Comparison of ENCODE assay signal across 9 mouse cellular contexts in genomic region chr10:44997184-44997905, GRCm38 (mm10).
DNase-seq lines count a peak whose midpoint lies in the region; ATAC-seq and TF ChIP-seq lines count a peak whose summit lies in the region.
"Had no signal": no experiment of that assay in that cellular context is flagged by ENCODE, and none has a peak within 500 bp of the region (broad histone marks: within the 10 kb centered on the region; RNA-seq: fewer than 3 reads in every experiment).

No protein-coding gene starts in this region.

- ATAC-seq in forebrain, postnatal 0 days: no peak
- peak; percentile 14; the same call in 1 of the 2 replicates for ATAC-seq in intestine, embryonic 16.5 days
- ATAC-seq in stomach, embryonic 16.5 days (ENCODE audit: insufficient read depth, low FRiP score): peak; percentile 42; the same call in 1 of the 2 replicates
- ATAC-seq in frontal cortex, adult (ENCODE audit: low TSS enrichment): no peak

- no peaks in the 10 kb centered on the region for H3K36me3 ChIP-seq in forebrain, postnatal 0 days (ENCODE audit: insufficient read depth)
- H3K36me3 ChIP-seq in intestine, embryonic 16.5 days (ENCODE audit: control insufficient read depth, insufficient read depth, low read length): no peaks in the 10 kb centered on the region
- no peaks in the 10 kb centered on the region for H3K36me3 ChIP-seq in stomach, embryonic 16.5 days (ENCODE audit: control insufficient read depth, insufficient read depth, low read length)
- H3K36me3 ChIP-seq: G1E had no signal

- peak overlapping the region; percentile 22; the same call in 1 of the 2 replicates for H3K9ac ChIP-seq in forebrain, postnatal 0 days
- H3K9ac ChIP-seq in intestine, embryonic 16.5 days (ENCODE audit: low read depth, low read length): peak overlapping the region; percentile 51
- peak overlapping the region; percentile 50; the same call in 1 of the 2 replicates for H3K9ac ChIP-seq in stomach, embryonic 16.5 days (ENCODE audit: low read length)

- H3K4me1 ChIP-seq in forebrain, postnatal 0 days (ENCODE audit: insufficient read depth): no peaks in the 10 kb centered on the region
- peaks cover 36% of the 10 kb centered on the region for H3K4me1 ChIP-seq in intestine, embryonic 16.5 days (ENCODE audit: control insufficient read depth, insufficient read depth, low read length)
- H3K4me1 ChIP-seq in lung, adult 2 months (ENCODE audit: control insufficient read depth, insufficient read depth, low read length): peaks cover 8% of the 10 kb centered on the region
- peaks cover 8% of the 10 kb centered on the region for H3K4me1 ChIP-seq in stomach, embryonic 16.5 days (ENCODE audit: control insufficient read depth, insufficient read depth, low read length)

- no peak overlapping the region for H3K27ac ChIP-seq in forebrain, postnatal 0 days (ENCODE audit: low read depth, low read length)
- peak overlapping the region; percentile 78 for H3K27ac ChIP-seq in intestine, embryonic 16.5 days (ENCODE audit: low read length)
- no peak overlapping the region; the same call in 1 of the 2 replicates for H3K27ac ChIP-seq in stomach, embryonic 16.5 days (ENCODE audit: low read length)

- H3K9me3 ChIP-seq in forebrain, postnatal 0 days (ENCODE audit: low read length): no peaks in the 10 kb centered on the region
- H3K9me3 ChIP-seq in intestine, embryonic 16.5 days (ENCODE audit: control insufficient read depth, low read length): no peaks in the 10 kb centered on the region
- no peaks in the 10 kb centered on the region for H3K9me3 ChIP-seq in stomach, embryonic 16.5 days (replicated peaks; ENCODE audit: control insufficient read depth, low read length)
- H3K9me3 ChIP-seq: G1E had no signal

- no peak overlapping the region for H3K4me3 ChIP-seq in forebrain, postnatal 0 days (ENCODE audit: low read depth, low read length)
- peak overlapping the region; percentile 6 for H3K4me3 ChIP-seq in intestine, embryonic 16.5 days (ENCODE audit: low read length)
- H3K4me3 ChIP-seq in lung, adult 2 months (replicated peaks; ENCODE audit: extremely low read depth, low read depth, low read length): peak overlapping the region; percentile 6
- H3K4me3 ChIP-seq in stomach, embryonic 16.5 days (replicated peaks; ENCODE audit: low read length): peak overlapping the region; percentile 29

- peak; percentile 76 for DNase-seq in brain, embryonic 14.5 days (ENCODE audit: low read depth)
- DNase-seq in forebrain, postnatal 0 days: peak; percentile 28
- peak; percentile 20 for DNase-seq in lung, adult 2 months
- DNase-seq in thymus, adult 18-20 months: no peak
- DNase-seq in ovary, postnatal 14 days (ENCODE audit: low spot score): no peak

- WGBS in forebrain, postnatal 0 days: 5% methylated on average over 14 of the region's 14 CpGs
- WGBS in intestine, embryonic 16.5 days: 12% methylated on average over 14 of the region's 14 CpGs
- 13% methylated on average over 14 of the region's 14 CpGs for WGBS in lung, adult 2 months
- 12% methylated on average over 14 of the region's 14 CpGs for WGBS in stomach, embryonic 16.5 days

- peaks cover 4% of the 10 kb centered on the region; the same call in 1 of the 2 replicates for H3K27me3 ChIP-seq in forebrain, postnatal 0 days (ENCODE audit: insufficient read depth, low read length)
- H3K27me3 ChIP-seq in intestine, embryonic 16.5 days (replicated peaks; ENCODE audit: control insufficient read depth, insufficient read depth, low read length): no peaks in the 10 kb centered on the region
- H3K27me3 ChIP-seq in stomach, embryonic 16.5 days (ENCODE audit: control insufficient read depth, insufficient read depth, low read length): no peaks in the 10 kb centered on the region

- no peak for TF ChIP-seq CTCF in brain, embryonic 14.5 days (IDR thresholded peaks at IDR 0.05; ENCODE audit: borderline replicate concordance, extremely low read depth, insufficient read depth, insufficient read length)
- no peak for TF ChIP-seq CTCF in forebrain, postnatal 0 days (IDR thresholded peaks at IDR 0.05; ENCODE audit: low read depth)
- TF ChIP-seq CTCF in lung, adult 2 months (IDR thresholded peaks at IDR 0.05; ENCODE audit: insufficient read depth, low read length): no peak

- peak; percentile 22; the same call in 1 of the 2 replicates for TF ChIP-seq POLR2A in brain, embryonic 14.5 days (IDR thresholded peaks at IDR 0.05; ENCODE audit: borderline replicate concordance, extremely low read depth, insufficient read depth, insufficient read length, poor library complexity, severe bottlenecking)
- TF ChIP-seq POLR2A in lung, adult 2 months (IDR thresholded peaks at IDR 0.05; ENCODE audit: borderline replicate concordance, extremely low read depth, low read depth, low read length): no peak

- H3K4me2 ChIP-seq in forebrain, postnatal 0 days (ENCODE audit: low read depth): peak overlapping the region; percentile 40
- peak overlapping the region; percentile 40 for H3K4me2 ChIP-seq in intestine, embryonic 16.5 days (ENCODE audit: low read depth, low read length)
- peak overlapping the region; percentile 52 for H3K4me2 ChIP-seq in stomach, embryonic 16.5 days (ENCODE audit: low read depth, low read length)

Comparison
In these comparisons a context has a peak if more than half of its experiments do, and no peak if none do; other contexts are left out.
1. DNase-seq: peak in brain, embryonic 14.5 days (single experiment), forebrain, postnatal 0 days (single experiment) and lung, adult 2 months (single experiment); none in thymus, adult 18-20 months (0 of 2) and ovary, postnatal 14 days (single experiment).
2. ATAC-seq: peak in intestine, embryonic 16.5 days (single experiment) and stomach, embryonic 16.5 days (single experiment); none in forebrain, postnatal 0 days (single experiment) and frontal cortex, adult (single experiment).
3. Peak in every context shown above with its lines, with median percentiles within 50 percentile points of each other: H3K4me2 ChIP-seq and H3K9ac ChIP-seq.